Mouse (Mus musculus) spleen, adult 2 months (tissue): ENCODE measurements around the gene Fndc5.

Experiments
- CTCF ChIP-seq: fragments of 200-500 bp; IDR thresholded peaks from 2 replicates; pipeline ENCODE4 v1.5.1; 2011; ENCODE audit warnings: mild to moderate bottlenecking, inconsistent platforms; ENCODE audit not compliant: insufficient read depth, insufficient read length, insufficient replicate concordance; ENCODE audit errors: extremely low read depth
- POLR2A ChIP-seq: fragments of 200-500 bp; IDR thresholded peaks from 2 replicates; pipeline ENCODE4 v1.6.1; 2011; ENCODE audit warnings: low read depth, low read length, inconsistent platforms

DNA sequence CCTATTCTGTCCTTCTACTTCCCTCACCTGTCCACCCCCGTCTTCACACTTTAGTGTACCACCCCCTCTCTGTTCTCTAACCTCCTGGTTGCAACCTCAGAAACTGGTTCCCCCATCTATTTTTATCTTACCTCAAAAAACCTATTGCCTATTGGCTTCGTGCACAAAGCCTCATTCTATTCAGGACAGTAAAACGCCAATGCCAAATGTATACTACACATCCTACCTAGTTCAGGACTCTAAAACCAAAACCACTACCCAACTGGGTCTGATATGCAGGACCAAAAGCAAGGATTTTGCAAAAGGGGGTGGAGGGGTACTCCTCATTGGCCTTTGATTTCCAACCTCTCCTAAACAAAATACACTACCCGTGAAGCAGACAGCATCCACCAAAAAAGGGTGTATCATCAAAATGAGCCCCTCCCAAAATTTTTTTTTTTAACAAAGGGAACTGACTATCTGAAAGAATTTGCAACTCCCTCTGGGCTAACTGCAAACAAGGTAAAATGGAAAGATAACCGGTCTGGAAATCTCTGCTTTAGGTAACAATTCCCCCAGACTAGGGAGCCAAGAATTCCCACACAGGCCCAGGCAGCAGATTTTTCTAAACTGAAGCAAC lies 51.4 kb downstream of the Fndc5 start:
- no peak for TF ChIP-seq CTCF
- no peak for TF ChIP-seq POLR2A
